Mouse (Mus musculus): Measurements from ENCODE around the gene Cma1.
"Not testable (repeated sequence)": the region's sequence is repeated elsewhere in the genome, so short reads cannot be mapped to it uniquely, and the experiment has no call there.

Cma1 gene

GRCm38 (mm10) chr14:55944575-55944974, at the start of gene Cma1:
Gene Cma1 (minus strand): TSS chr14:55944675.
- no peak for DNase-seq (ENCODE audit: low spot score in 2 of 2)

- DNase-seq (ENCODE audit: low spot score in 2 of 2) = not testable (repeated sequence)
Observed at GRCm38 (mm10) chr14:55987464-55987863, 43.0 kb upstream of the Cma1 start.

- DNase-seq (ENCODE audit: low spot score in 2 of 2) = not testable (repeated sequence)
Observed at GRCm38 (mm10) chr14:55963900-55964299, 19.4 kb upstream of the Cma1 start.

GRCm38 (mm10) chr14:55963263-55963662, 18.8 kb upstream of the Cma1 start:
- DNase-seq (ENCODE audit: low spot score in 2 of 2) = no peak

- no peak for DNase-seq (ENCODE audit: low spot score in 2 of 2)
Observed at GRCm38 (mm10) chr14:55950346-55951030, 6.0 kb upstream of the Cma1 start, which contains the start of gene Cma2. Gene Cma2 (plus strand): TSS chr14:55950980.

- DNase-seq (ENCODE audit: low spot score in 2 of 2) = peak in 1 of 2 experiments; percentile 6
Observed at GRCm38 (mm10) chr14:55946269-55946969, 1.9 kb upstream of the Cma1 start.

- no peak for DNase-seq (ENCODE audit: low spot score in 2 of 2)
Observed at GRCm38 (mm10) chr14:55943601-55944000, 874 bp downstream of the Cma1 start.

GRCm38 (mm10) chr14:55940070-55940800, 4.2 kb downstream of the Cma1 start:
- no peak for DNase-seq (ENCODE audit: low spot score in 2 of 2)

GRCm38 (mm10) chr14:55933586-55933985, 10.9 kb downstream of the Cma1 start:
- DNase-seq (ENCODE audit: low spot score in 2 of 2) = no peak

- no peak for DNase-seq (ENCODE audit: low spot score in 2 of 2)
Observed at GRCm38 (mm10) chr14:55929263-55929997, 15.0 kb downstream of the Cma1 start.

- DNase-seq (ENCODE audit: low spot score in 2 of 2) = no peak
Observed at GRCm38 (mm10) chr14:55926847-55927246, 17.6 kb downstream of the Cma1 start.

GRCm38 (mm10) chr14:55922475-55923232, 21.8 kb downstream of the Cma1 start:
- DNase-seq (ENCODE audit: low spot score in 2 of 2) = no peak

- DNase-seq (ENCODE audit: low spot score in 2 of 2) = peak; percentile 39 to 82
Observed at GRCm38 (mm10) chr14:55918240-55919082, 26.0 kb downstream of the Cma1 start.

- DNase-seq (ENCODE audit: low spot score in 2 of 2) = peak in 1 of 2 experiments; percentile 9
Observed at GRCm38 (mm10) chr14:55913406-55913805, 31.1 kb downstream of the Cma1 start.

- DNase-seq (ENCODE audit: low spot score in 2 of 2) = no peak
Observed at GRCm38 (mm10) chr14:55905518-55905917, 39.0 kb downstream of the Cma1 start.

GRCm38 (mm10) chr14:55900414-55900755, 44.1 kb downstream of the Cma1 start:
- peak in 1 of 2 experiments; percentile 36 for DNase-seq (ENCODE audit: low spot score in 2 of 2)

GRCm38 (mm10) chr14:55899701-55900413, 44.6 kb downstream of the Cma1 start, which contains the start of gene Sdr39u1:
Gene Sdr39u1 (minus strand): TSS chr14:55900293.
- DNase-seq (ENCODE audit: low spot score in 2 of 2) = peak; percentile 83 to 84

- no peak for DNase-seq (ENCODE audit: low spot score in 2 of 2)
Observed at GRCm38 (mm10) chr14:55898947-55899346, 45.5 kb downstream of the Cma1 start.

GRCm38 (mm10) chr14:55897671-55898070, 46.8 kb downstream of the Cma1 start:
- DNase-seq (ENCODE audit: low spot score in 2 of 2) = no peak
